Mouse (Mus musculus) heart, postnatal 0 days (tissue): ENCODE measurements around the gene Rpusd1. TPM values are rescaled to one million over a fixed set of nuclear protein-coding genes. Genes with fewer than 3 reads are reported as not detected.

Source experiments
- ATAC-seq: fragments of 200-750 bp; cut with Nextera tagmentation; 2 replicates; pipeline ENCODE4 v1.8.0; 2017; ENCODE audit warnings: low read depth, moderate number of reproducible peaks, moderate library complexity; ENCODE audit not compliant: insufficient read depth
- DNase-seq: peaks from one replicate; pipeline ENCODE4 v3.0.0-alpha.2; 2016; ENCODE audit warnings: low spot score
- H3K27ac ChIP-seq: fragments of 300-500 bp; sonication (generic); 2 replicates; pipeline ENCODE4 v1.5.1; 2014; ENCODE audit warnings: low read depth, mild to moderate bottlenecking
- H3K27me3 ChIP-seq: fragments of 300-500 bp; sonication (generic); 2 replicates; pipeline ENCODE4 v1.6.1; 2014; ENCODE audit warnings: low read length, mixed read lengths; ENCODE audit not compliant: control insufficient read depth, insufficient read depth
- H3K36me3 ChIP-seq: fragments of 300-500 bp; sonication (generic); replicated peaks from 2 replicates; pipeline ENCODE4 v1.6.1; 2014; ENCODE audit warnings: low read length, mixed read lengths; ENCODE audit not compliant: control insufficient read depth, insufficient read depth
- H3K4me1 ChIP-seq: fragments of 300-500 bp; sonication (generic); 2 replicates; pipeline ENCODE4 v1.6.1; 2014; ENCODE audit warnings: antibody characterized with exemption; ENCODE audit not compliant: control insufficient read depth, insufficient read depth
- H3K4me2 ChIP-seq: fragments of 300-500 bp; sonication (generic); 2 replicates; pipeline ENCODE4 v1.6.1; 2014; ENCODE audit warnings: low read depth, mild to moderate bottlenecking, low read length, moderate library complexity
- H3K4me3 ChIP-seq: fragments of 300-500 bp; sonication (generic); 2 replicates; pipeline ENCODE4 v1.5.1; 2014; ENCODE audit warnings: low read depth, low read length
- H3K9ac ChIP-seq: fragments of 300-500 bp; sonication (generic); replicated peaks from 2 replicates; pipeline ENCODE4 v1.6.1; 2014; ENCODE audit warnings: low read depth, low read length, mixed read lengths
- H3K9me3 ChIP-seq: fragments of 300-500 bp; sonication (generic); replicated peaks from 2 replicates; pipeline ENCODE4 v1.6.1; 2016; ENCODE audit warnings: low read length; ENCODE audit not compliant: control insufficient read depth
- CTCF ChIP-seq: IDR thresholded peaks from 2 replicates; pipeline ENCODE4 v1.5.1; 2016; ENCODE audit warnings: antibody characterized with exemption, control low read depth, low read depth
- EP300 ChIP-seq: IDR thresholded peaks from 2 replicates; pipeline ENCODE4 v1.6.1; 2016; ENCODE audit warnings: antibody characterized with exemption, low read depth
- WGBS: fragments of 180-500 bp; shearing (Covaris S2); extraction: QIAGEN DNeasy Blood & Tissue Kit; methylation state at CpG from one replicate; pipeline ENCODE4 v1.1.7; 2014; 5-methylcytosine and 5-hydroxymethylcytosine counted together
- polyA plus RNA-seq: library from polyadenylated mRNA; unstranded; fragments of >200 nt; fragmentation: Nextera tagmentation; extraction: Ambion mirVana; gene quantifications from 2 replicates; pipeline ENCODE4 v1.2.1, GENCODE M21; 2015
- total RNA-seq: library from RNA; depleted of rRNA; stranded (reverse); fragments of >200 nt; gene quantifications from 2 replicates; pipeline ENCODE4 v1.2.3, GENCODE M21; 2014; ENCODE audit warnings: low replicate concordance

Rpusd1 gene
- total and polyA plus RNA-seq, 2 experiments from 2014 or later = 3.2 to 9.3 TPM

GRCm38 (mm10) chr17:25723470-25723869, 4.0 kb upstream of the Rpusd1 start:
- H3K9me3 ChIP-seq = no peaks in the 10 kb centered on the region
- H3K27me3 ChIP-seq = no peaks in the 10 kb centered on the region
- H3K4me1 ChIP-seq = peaks cover 15% of the 10 kb centered on the region
- H3K36me3 ChIP-seq = peaks cover 17% of the 10 kb centered on the region; the same call in 1 of the 2 replicates
- WGBS = 93% methylated on average over 19 of the region's 19 CpGs
- ATAC-seq (no peak), DNase-seq (no peak)
- no peak overlapping the region for H3K4me2 ChIP-seq
- no peak overlapping the region for H3K27ac ChIP-seq
- TF ChIP-seq EP300 = no peak
- no peak for TF ChIP-seq CTCF
- no peak overlapping the region for H3K4me3 ChIP-seq
- H3K9ac ChIP-seq = no peak overlapping the region

GRCm38 (mm10) chr17:25723919-25724318, 3.6 kb upstream of the Rpusd1 start:
- ATAC-seq (no peak), DNase-seq (no peak)
- TF ChIP-seq CTCF (no peak), EP300 (no peak)
- Histone ChIP-seq H3K27me3 (no peaks in the 10 kb centered on the region), H3K9ac (no peak overlapping the region), H3K27ac (no peak overlapping the region), H3K4me1 (peaks cover 16% of the 10 kb centered on the region), H3K9me3 (no peaks in the 10 kb centered on the region), H3K4me2 (no peak overlapping the region), H3K4me3 (no peak overlapping the region), H3K36me3 (peaks cover 17% of the 10 kb centered on the region; the same call in 1 of the 2 replicates)
- 80% methylated on average over 7 of the region's 7 CpGs for WGBS

- DNase-seq (no peak), ATAC-seq (no peak)
- H3K4me1 ChIP-seq = peaks cover 16% of the 10 kb centered on the region
- no peak overlapping the region for H3K9ac ChIP-seq
- H3K36me3 ChIP-seq = peaks cover 10% of the 10 kb centered on the region; the same call in 1 of the 2 replicates
- no peak for TF ChIP-seq CTCF
- TF ChIP-seq EP300 = no peak
- H3K9me3 ChIP-seq = no peaks in the 10 kb centered on the region
- H3K4me3 ChIP-seq = no peak overlapping the region
- no peak overlapping the region for H3K27ac ChIP-seq
- WGBS = 72% methylated on average over 6 of the region's 6 CpGs
- no peaks in the 10 kb centered on the region for H3K27me3 ChIP-seq
- H3K4me2 ChIP-seq = no peak overlapping the region
Measured at GRCm38 (mm10) chr17:25725264-25725663, 2.2 kb upstream of the Rpusd1 start.

GRCm38 (mm10) chr17:25728009-25728270, 470 bp downstream of the Rpusd1 start:
- no peak for TF ChIP-seq CTCF
- TF ChIP-seq EP300 = no peak
- peak overlapping the region; percentile 78 for H3K9ac ChIP-seq
- H3K27me3 ChIP-seq = no peaks in the 10 kb centered on the region
- peak overlapping the region; percentile 40; the same call in 1 of the 2 replicates for H3K27ac ChIP-seq
- WGBS = 8% methylated on average over 4 of the region's 4 CpGs
- H3K9me3 ChIP-seq = no peaks in the 10 kb centered on the region
- H3K4me3 ChIP-seq = peak overlapping the region; percentile 61
- peaks cover 16% of the 10 kb centered on the region for H3K4me1 ChIP-seq
- DNase-seq (no peak), ATAC-seq (no peak)
- H3K4me2 ChIP-seq = peak overlapping the region; percentile 90
- no peaks in the 10 kb centered on the region; the same call in 1 of the 2 replicates for H3K36me3 ChIP-seq

DNA sequence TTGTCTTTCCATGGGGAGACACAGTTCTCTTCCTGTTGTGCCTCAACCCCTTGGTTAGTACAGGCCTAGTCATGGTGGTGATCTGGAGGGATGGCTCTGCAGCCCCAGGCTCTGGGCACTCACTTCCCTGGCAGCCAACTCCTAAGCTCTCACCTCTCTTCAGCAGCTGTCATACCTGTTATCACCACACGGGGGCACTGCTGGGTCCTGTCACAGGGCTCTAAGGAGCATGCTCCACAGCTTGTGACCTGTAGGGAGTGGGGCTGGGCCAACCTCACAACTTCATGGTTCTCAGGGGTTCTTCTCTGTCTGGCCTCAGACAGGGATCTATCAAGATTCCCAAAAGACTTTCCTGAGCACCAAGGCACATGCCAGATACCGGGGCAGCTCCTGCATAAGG, 4.6 kb downstream of the Rpusd1 start:
- Histone ChIP-seq H3K4me2 (no peak overlapping the region), H3K36me3 (no peaks in the 10 kb centered on the region), H3K9ac (no peak overlapping the region), H3K4me3 (no peak overlapping the region), H3K4me1 (peaks cover 8% of the 10 kb centered on the region), H3K9me3 (no peaks in the 10 kb centered on the region), H3K27ac (no peak overlapping the region), H3K27me3 (no peaks in the 10 kb centered on the region)
- 18% methylated on average over 2 of the region's 2 CpGs for WGBS
- ATAC-seq (no peak), DNase-seq (peak; percentile 50)
- TF ChIP-seq CTCF = peak; percentile 95
- no peak for TF ChIP-seq EP300

DNA sequence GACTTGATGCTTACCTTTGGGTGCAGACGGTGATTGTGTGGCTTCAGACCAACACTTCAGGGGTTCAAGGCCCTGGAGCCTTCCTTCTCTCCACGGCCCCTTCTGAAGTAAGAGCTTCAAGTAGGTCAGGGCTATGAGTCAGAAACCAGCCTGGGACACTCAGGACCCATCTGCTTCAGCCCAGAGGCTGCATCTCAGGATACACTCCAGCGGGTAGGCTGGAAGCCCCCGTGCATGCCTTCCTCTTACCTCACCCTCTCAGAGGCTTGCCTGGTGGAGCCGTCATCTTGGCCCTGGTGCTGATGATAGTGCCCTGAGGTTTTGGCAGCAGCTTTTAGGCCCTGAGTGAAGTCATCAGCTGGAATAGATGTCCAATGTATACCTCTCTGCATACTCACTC, 7.8 kb downstream of the Rpusd1 start:
- Histone ChIP-seq H3K4me3 (no peak overlapping the region), H3K4me2 (no peak overlapping the region), H3K9me3 (no peaks in the 10 kb centered on the region), H3K36me3 (no peaks in the 10 kb centered on the region), H3K9ac (no peak overlapping the region), H3K4me1 (no peaks in the 10 kb centered on the region), H3K27ac (no peak overlapping the region), H3K27me3 (no peaks in the 10 kb centered on the region)
- no peak for ATAC-seq
- DNase-seq = no peak
- 70% methylated on average over 5 of the region's 5 CpGs for WGBS
- TF ChIP-seq EP300 (no peak), CTCF (no peak)
